Mouse (Mus musculus): ENCODE measurements around the gene Pax9. TPM values are rescaled to one million over a fixed set of nuclear protein-coding genes. Genes with fewer than 3 reads are reported as not detected.

Pax9 gene
- polyA plus RNA-seq, 1 experiment from 2014 or later = 0.26 TPM

DNA sequence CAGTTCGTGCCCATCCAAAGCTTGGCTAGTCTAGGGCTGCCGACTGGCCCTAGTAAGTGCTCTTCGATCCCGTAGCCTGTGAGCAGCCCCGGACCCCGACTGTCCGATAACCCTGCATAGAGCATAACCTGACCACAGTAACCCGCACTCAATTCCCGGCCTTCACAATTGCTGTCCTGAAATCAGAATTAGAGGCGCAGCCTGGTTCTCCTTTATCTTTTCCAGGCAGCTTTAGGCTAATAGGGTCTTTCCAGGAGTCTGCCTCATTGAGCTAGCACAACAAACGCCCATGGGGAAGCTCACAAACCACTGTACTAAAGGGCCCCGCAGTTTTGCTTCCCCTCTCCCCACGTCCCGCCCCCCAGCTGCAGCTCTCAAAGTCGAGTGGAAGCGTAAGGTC is 1.2 kb upstream of the Pax9 start:
- Histone ChIP-seq H3K27me3 (peaks cover 98% of the 10 kb centered on the region), H3K4me2 (0 out of 2 replicates have a peak overlapping the region, but pooled peaks have one; percentile 2), H3K9ac (no peak overlapping the region), H3K4me3 (no peak overlapping the region), H3K4me1 (replicated peaks) (peaks cover 29% of the 10 kb centered on the region), H3K27ac (no peak overlapping the region), H3K36me3 (no peaks in the 10 kb centered on the region), H3K9me3 (replicated peaks) (no peaks in the 10 kb centered on the region)
- ATAC-seq (replicated peaks; ENCODE audit: insufficient number of reproducible peaks, insufficient read depth, low FRiP score, low read depth) = no peak
- WGBS = 3% methylated on average over 16 of the region's 16 CpGs

DNA sequence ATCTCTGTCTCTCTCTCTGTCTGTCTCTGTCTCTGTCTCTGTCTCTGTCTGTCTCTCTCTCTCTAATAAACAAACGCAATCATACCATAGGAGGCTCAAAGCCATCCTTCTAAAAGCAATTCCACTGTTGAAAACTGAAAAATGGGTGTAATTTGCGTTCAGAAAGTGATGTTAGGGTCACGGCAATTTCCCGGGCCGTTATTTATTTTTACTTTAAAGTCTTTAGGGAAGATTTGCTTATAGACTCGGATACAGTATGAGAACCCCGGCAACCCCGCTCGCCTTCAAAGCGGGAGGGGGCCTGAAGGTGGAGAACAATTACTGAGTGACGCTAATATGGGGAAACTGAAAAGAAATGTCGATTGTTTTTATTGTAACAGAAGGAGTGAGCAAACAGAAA is 566 bp upstream of the Pax9 start:
- Histone ChIP-seq H3K4me2 (peak overlapping the region; percentile 52), H3K27ac (no peak overlapping the region), H3K9me3 (replicated peaks) (no peaks in the 10 kb centered on the region), H3K4me3 (peak overlapping the region; percentile 36), H3K4me1 (replicated peaks) (peaks cover 35% of the 10 kb centered on the region), H3K27me3 (peaks cover 98% of the 10 kb centered on the region), H3K36me3 (no peaks in the 10 kb centered on the region), H3K9ac (no peak overlapping the region)
- no peak for ATAC-seq (replicated peaks; ENCODE audit: insufficient number of reproducible peaks, insufficient read depth, low FRiP score, low read depth)
- WGBS = 2% methylated on average over 12 of the region's 12 CpGs

DNA sequence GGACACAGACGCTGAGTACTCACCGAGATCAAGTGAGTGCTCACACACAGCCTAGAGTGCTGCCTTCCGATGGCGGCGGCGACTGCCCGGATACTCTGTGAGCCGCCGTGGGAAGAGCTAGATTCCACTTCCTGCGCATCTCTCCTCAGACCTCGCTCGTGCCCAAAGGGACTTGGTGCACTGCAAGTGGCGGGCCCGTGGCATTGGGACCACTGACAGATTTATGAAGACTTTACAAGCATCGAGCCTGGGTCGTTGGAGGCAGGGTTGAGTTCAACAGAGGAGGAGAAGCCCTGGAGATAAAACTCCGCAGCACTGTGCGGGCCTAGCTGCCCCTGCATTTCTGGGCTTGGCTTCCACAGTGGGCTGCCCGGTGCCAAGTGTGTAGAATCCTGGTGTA is 969 bp downstream of the Pax9 start:
- peak overlapping the region; percentile 36; the same call in 1 of the 2 replicates for H3K4me3 ChIP-seq
- no peak for ATAC-seq (replicated peaks; ENCODE audit: insufficient number of reproducible peaks, insufficient read depth, low FRiP score, low read depth)

DNA sequence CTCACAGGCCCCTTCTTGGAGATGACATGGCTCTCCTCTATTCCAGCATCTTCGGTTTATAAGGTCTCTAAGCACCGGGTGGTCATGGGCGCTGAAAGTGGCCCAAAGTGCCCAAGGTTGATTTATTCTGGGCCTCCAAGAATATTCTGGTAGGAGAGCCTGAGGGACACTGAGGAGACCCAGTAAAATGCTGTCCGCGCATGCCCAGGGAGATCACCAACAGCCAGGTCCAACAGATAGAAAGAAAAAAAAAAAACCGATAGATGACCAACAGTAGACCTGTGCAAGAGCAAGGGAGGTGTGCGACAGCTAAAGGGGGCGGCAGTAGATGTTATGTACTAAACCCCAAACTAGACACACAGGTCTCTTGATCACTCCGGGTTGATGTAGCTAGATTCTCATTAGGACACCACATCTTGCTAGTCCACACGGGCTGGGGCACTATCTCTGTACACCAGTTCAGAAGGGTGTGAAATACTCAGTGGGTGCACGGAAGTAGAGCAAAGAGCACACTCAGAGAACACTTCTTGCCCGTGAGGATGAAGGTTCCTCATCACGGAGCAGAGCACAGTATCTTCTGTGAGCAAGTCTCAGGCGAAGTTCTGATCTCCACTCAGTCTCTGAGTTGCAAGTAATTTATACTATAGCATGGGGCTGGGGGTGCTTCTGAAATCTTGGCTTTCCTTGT is 2.0 kb downstream of the Pax9 start:
- no peak overlapping the region for H3K4me2 ChIP-seq
- 8% methylated on average over 14 of the region's 14 CpGs for WGBS
- H3K36me3 ChIP-seq = no peaks in the 10 kb centered on the region
- H3K27me3 ChIP-seq = peaks cover 100% of the 10 kb centered on the region
- ATAC-seq (replicated peaks; ENCODE audit: insufficient number of reproducible peaks, insufficient read depth, low FRiP score, low read depth) = no peak
- H3K4me1 ChIP-seq (replicated peaks) = peaks cover 53% of the 10 kb centered on the region
- H3K27ac ChIP-seq = no peak overlapping the region
- no peak overlapping the region for H3K9ac ChIP-seq
- no peaks in the 10 kb centered on the region for H3K9me3 ChIP-seq (replicated peaks)
- H3K4me3 ChIP-seq = no peak overlapping the region

More for the DNA sequence above, 969 bp downstream of the Pax9 start:
- Histone ChIP-seq H3K27me3 (peaks cover 100% of the 10 kb centered on the region), H3K9me3 (replicated peaks) (no peaks in the 10 kb centered on the region), H3K4me1 (replicated peaks) (peaks cover 50% of the 10 kb centered on the region), H3K9ac (no peak overlapping the region), H3K36me3 (no peaks in the 10 kb centered on the region), H3K27ac (no peak overlapping the region), H3K4me2 (peak overlapping the region; percentile 24; the same call in 1 of the 2 replicates)
- 8% methylated on average over 19 of the region's 19 CpGs for WGBS

DNA sequence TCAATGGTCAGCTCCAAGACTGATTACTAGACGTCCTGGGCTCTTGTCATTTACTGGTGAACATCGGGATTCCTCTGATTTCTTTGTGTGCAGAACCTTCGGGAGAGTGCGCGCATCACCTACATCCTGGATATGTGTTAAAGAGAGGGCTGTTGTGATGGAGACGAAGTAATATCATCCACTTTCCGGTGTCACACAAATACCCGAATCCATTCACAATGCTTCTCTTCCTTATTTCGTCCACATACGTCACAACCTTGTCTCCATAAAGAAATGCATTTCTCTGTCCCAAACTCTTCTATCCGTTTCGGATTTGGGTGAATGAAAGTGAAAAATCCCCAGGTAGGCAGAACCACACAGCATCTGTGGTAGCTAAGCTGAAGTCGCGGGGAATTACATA is 2.8 kb downstream of the Pax9 start:
- Histone ChIP-seq H3K27ac (no peak overlapping the region), H3K27me3 (peaks cover 98% of the 10 kb centered on the region), H3K4me3 (no peak overlapping the region), H3K4me2 (peak overlapping the region; percentile 80; the same call in 1 of the 2 replicates), H3K4me1 (replicated peaks) (peaks cover 53% of the 10 kb centered on the region), H3K9ac (no peak overlapping the region), H3K9me3 (replicated peaks) (no peaks in the 10 kb centered on the region), H3K36me3 (no peaks in the 10 kb centered on the region)
- no peak for ATAC-seq (replicated peaks; ENCODE audit: insufficient number of reproducible peaks, insufficient read depth, low FRiP score, low read depth)
- WGBS = 4% methylated on average over 14 of the region's 14 CpGs

DNA sequence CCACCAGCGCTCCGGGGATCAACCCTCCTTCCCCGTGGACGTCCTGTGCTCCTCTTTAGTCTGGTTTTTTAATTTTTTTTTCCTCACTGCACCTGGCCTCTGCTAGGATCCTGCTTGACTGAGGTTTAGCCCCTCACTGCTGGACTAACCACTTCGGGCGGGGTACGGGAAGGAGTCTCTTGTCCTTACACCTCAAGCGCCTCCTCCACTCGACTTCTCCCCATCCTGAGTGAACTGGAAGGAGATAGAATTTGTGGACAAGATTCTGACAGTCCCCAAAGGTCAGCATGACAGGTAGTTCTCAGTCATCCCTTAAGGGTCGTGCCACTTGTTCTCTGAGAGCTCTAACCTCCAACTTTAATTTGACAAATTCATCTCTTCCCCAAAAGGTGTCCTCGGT is 3.4 kb downstream of the Pax9 start:
- H3K27me3 ChIP-seq = peaks cover 98% of the 10 kb centered on the region
- H3K9ac ChIP-seq = no peak overlapping the region
- H3K4me1 ChIP-seq (replicated peaks) = peaks cover 49% of the 10 kb centered on the region
- ATAC-seq (replicated peaks; ENCODE audit: insufficient number of reproducible peaks, insufficient read depth, low FRiP score, low read depth) = no peak
- H3K4me2 ChIP-seq = peak overlapping the region; percentile 80
- 4% methylated on average over 11 of the region's 11 CpGs for WGBS
- H3K9me3 ChIP-seq (replicated peaks) = no peaks in the 10 kb centered on the region
- peak overlapping the region; percentile 46 for H3K4me3 ChIP-seq
- no peaks in the 10 kb centered on the region for H3K36me3 ChIP-seq
- H3K27ac ChIP-seq = no peak overlapping the region

DNA sequence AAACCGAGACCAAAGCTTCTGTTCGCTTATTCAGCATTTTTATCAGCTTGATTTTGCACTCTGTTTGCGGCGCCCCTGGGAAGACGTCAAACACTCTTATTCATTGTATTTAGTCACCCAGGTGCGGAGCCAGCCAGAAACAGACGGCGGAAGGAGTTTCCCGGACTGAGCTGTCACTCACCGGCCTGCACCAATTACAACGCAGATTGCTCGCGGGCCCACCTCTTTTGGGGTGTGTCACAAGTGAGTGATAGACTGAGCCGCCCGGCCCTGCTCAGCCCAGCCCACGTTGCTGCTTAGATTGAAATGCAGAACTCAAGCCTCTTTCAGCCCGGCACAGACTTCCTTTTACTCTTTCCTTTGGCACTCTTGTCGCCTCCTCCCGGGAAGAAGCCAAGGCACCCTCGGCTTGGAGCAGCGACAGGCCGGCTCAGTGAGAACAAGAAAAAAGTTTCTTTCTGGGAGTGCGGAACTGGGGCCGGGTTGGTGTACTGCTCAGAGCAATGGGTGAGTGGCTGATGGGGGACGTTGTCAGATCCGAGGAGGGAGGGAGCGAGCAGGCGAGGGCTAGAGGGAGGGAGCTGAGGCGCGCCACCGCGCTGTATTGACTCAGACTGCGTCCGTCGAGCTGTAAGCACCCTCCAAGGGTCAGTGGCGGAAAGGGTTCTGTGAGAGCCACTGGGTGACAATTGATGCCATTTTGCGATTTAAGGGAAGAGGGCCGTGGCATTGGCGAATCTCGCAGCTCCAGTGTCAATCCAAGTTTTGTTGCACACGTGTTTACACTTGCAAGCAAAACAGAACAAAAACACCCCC is 4.0 kb downstream of the Pax9 start:
- WGBS = under 1% methylated on average over 41 of the region's 41 CpGs
- Histone ChIP-seq H3K4me1 (replicated peaks) (peaks cover 49% of the 10 kb centered on the region), H3K4me2 (peak overlapping the region; percentile 80), H3K27me3 (peaks cover 98% of the 10 kb centered on the region), H3K4me3 (peak overlapping the region; percentile 46), H3K9ac (no peak overlapping the region; the same call in 1 of the 2 replicates), H3K27ac (no peak overlapping the region), H3K9me3 (replicated peaks) (no peaks in the 10 kb centered on the region), H3K36me3 (no peaks in the 10 kb centered on the region)
- peak; percentile 86 for ATAC-seq (replicated peaks; ENCODE audit: insufficient number of reproducible peaks, insufficient read depth, low FRiP score, low read depth)

DNA sequence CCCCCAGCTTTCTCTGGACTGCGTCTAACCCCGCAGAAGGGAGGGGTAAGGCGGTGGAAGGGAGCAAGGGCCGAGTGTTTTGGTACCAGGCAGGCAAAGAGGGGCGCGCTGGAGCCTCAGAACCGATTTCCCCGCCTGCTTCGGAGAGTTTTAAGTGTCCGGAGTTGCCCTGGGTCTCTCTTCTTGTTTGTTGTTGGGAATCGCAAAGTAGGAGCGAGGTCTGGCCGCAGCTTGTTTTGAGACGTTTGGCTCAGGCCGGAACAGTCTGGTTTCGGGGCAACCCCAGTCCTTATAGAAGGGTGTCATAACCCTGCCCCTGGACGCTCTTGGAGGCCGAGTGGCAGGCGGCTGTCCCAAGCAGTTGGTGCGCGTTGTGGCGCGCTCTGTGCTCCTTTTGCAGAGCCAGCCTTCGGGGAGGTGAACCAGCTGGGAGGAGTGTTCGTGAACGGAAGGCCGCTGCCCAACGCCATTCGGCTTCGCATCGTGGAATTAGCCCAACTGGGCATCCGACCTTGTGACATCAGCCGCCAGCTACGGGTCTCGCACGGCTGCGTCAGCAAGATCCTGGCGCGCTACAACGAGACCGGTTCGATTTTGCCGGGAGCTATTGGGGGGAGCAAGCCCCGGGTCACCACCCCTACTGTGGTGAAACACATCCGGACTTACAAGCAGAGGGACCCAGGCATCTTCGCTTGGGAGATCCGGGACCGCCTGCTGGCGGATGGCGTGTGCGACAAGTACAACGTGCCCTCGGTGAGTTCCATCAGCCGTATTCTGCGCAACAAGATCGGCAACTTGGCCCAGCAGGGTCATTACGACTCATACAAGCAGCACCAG is 4.8 kb downstream of the Pax9 start:
- Histone ChIP-seq H3K4me3 (peak overlapping the region; percentile 46), H3K4me1 (replicated peaks) (peaks cover 45% of the 10 kb centered on the region), H3K36me3 (no peaks in the 10 kb centered on the region), H3K4me2 (peak overlapping the region; percentile 80), H3K27me3 (peaks cover 98% of the 10 kb centered on the region), H3K27ac (no peak overlapping the region), H3K9ac (no peak overlapping the region), H3K9me3 (replicated peaks) (no peaks in the 10 kb centered on the region)
- ATAC-seq (replicated peaks; ENCODE audit: insufficient number of reproducible peaks, insufficient read depth, low FRiP score, low read depth) = no peak
- WGBS = under 1% methylated on average over 57 of the region's 57 CpGs

DNA sequence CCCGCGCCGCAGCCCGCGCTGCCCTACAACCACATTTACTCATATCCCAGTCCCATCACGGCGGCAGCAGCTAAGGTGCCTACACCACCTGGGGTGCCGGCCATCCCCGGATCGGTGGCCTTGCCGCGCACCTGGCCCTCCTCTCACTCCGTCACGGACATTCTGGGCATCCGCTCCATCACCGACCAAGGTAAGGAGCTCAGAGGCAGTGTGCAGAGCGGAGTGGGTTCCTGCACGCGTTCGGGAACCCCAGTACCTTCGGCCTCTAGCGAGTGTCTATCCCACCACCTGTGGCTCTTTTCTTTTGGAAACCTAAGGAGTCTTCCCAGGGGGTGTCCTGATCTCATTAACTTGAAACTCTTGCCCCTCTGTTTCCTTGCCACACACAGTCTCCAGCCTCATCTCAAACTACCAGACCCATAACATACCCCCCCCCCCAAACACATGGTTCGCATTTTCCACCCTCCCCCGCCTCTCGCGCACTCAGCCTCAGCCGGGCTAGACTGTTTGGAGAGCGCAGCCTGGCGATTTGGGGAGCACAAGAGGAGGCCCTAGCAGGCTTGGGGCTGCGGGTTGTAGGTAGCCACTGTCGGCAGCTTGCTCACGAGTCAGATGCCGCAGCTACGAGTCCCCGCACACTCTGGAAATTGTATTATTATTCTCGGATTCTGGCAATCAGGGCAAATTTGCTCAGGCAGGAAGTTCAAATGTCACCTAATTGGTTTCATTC is 5.6 kb downstream of the Pax9 start:
- peak overlapping the region; percentile 80 for H3K4me2 ChIP-seq
- 2% methylated on average over 36 of the region's 36 CpGs for WGBS
- peak overlapping the region; percentile 46 for H3K4me3 ChIP-seq
- no peak for ATAC-seq (replicated peaks; ENCODE audit: insufficient number of reproducible peaks, insufficient read depth, low FRiP score, low read depth)
- no peak overlapping the region for H3K27ac ChIP-seq
- no peak overlapping the region for H3K9ac ChIP-seq
- H3K36me3 ChIP-seq = no peaks in the 10 kb centered on the region
- peaks cover 39% of the 10 kb centered on the region for H3K4me1 ChIP-seq (replicated peaks)
- H3K27me3 ChIP-seq = peaks cover 93% of the 10 kb centered on the region
- no peaks in the 10 kb centered on the region for H3K9me3 ChIP-seq (replicated peaks)

DNA sequence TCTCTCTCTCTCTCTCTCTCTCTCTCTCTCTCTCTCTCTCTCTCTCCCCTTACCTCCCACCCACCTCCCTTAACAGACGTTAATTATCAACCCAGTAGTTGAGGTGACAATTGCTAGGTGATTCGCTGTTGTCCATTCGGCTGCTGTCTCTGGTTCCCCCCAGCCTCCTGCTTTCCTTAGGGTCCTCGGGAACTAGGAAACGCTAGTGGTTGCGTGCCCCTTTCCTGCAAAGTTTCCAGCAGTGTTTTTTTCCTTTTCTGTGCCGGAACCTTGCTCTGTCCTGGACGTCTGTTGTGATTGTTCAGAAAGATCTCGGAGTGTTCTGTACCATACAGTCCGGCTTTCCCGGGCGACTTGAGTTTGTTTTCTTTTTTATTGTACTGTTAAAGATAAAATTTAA is 6.2 kb downstream of the Pax9 start:
- Histone ChIP-seq H3K27me3 (peaks cover 93% of the 10 kb centered on the region), H3K27ac (no peak overlapping the region), H3K4me3 (peak overlapping the region; percentile 46), H3K9ac (no peak overlapping the region), H3K4me2 (no peak overlapping the region), H3K9me3 (replicated peaks) (no peaks in the 10 kb centered on the region), H3K4me1 (replicated peaks) (peaks cover 35% of the 10 kb centered on the region), H3K36me3 (no peaks in the 10 kb centered on the region)
- ATAC-seq (replicated peaks; ENCODE audit: insufficient number of reproducible peaks, insufficient read depth, low FRiP score, low read depth) = no peak
- WGBS = 2% methylated on average over 12 of the region's 12 CpGs
